Mouse (Mus musculus) intestine, postnatal 0 days (tissue): ENCODE measurements around the gene Bckdha. TPM values are rescaled to one million over a fixed set of nuclear protein-coding genes. Genes with fewer than 3 reads are reported as not detected.

Experiments
- ATAC-seq: fragments of 200-750 bp; cut with Nextera tagmentation; 2 replicates; pipeline ENCODE4 v1.8.0; 2017; ENCODE audit warnings: mild to moderate bottlenecking, moderate TSS enrichment, moderate library complexity
- H3K27ac ChIP-seq: fragments of 300-500 bp; sonication (generic); 2 replicates; pipeline ENCODE4 v1.5.1; 2014; ENCODE audit warnings: mild to moderate bottlenecking, low read depth, low read length, moderate library complexity
- H3K27me3 ChIP-seq: fragments of 300-500 bp; sonication (generic); replicated peaks from 2 replicates; pipeline ENCODE4 v1.6.1; 2014; ENCODE audit warnings: low read length, mixed read lengths; ENCODE audit not compliant: control insufficient read depth, insufficient read depth
- H3K36me3 ChIP-seq: fragments of 300-500 bp; sonication (generic); 2 replicates; pipeline ENCODE4 v1.6.1; 2014; ENCODE audit warnings: mild to moderate bottlenecking, moderate library complexity; ENCODE audit not compliant: control insufficient read depth, insufficient read depth
- H3K4me1 ChIP-seq: fragments of 300-500 bp; sonication (generic); replicated peaks from 2 replicates; pipeline ENCODE4 v1.6.1; 2014; ENCODE audit warnings: antibody characterized with exemption, low read length, mixed read lengths; ENCODE audit not compliant: control insufficient read depth, insufficient read depth
- H3K4me2 ChIP-seq: fragments of 300-500 bp; sonication (generic); replicated peaks from 2 replicates; pipeline ENCODE4 v1.6.1; 2014; ENCODE audit warnings: low read depth, mild to moderate bottlenecking, moderate library complexity
- H3K4me3 ChIP-seq: fragments of 300-500 bp; sonication (generic); 2 replicates; pipeline ENCODE4 v1.5.1; 2014; ENCODE audit warnings: low read depth, low read length
- H3K9ac ChIP-seq: fragments of 300-500 bp; sonication (generic); 2 replicates; pipeline ENCODE4 v1.6.1; 2014; ENCODE audit warnings: mild to moderate bottlenecking, low read depth, low read length
- H3K9me3 ChIP-seq: fragments of 300-500 bp; sonication (generic); 2 replicates; pipeline ENCODE4 v1.6.1; 2016; ENCODE audit warnings: mixed run types; ENCODE audit not compliant: control insufficient read depth
- CTCF ChIP-seq: sonication (generic); IDR thresholded peaks from 2 replicates; pipeline ENCODE4 v1.5.1; 2016; ENCODE audit warnings: low read depth, mild to moderate bottlenecking, control low read depth, antibody characterized with exemption, moderate library complexity
- WGBS: fragments of 180-500 bp; shearing (Covaris S2); extraction: QIAGEN DNeasy Blood & Tissue Kit; methylation state at CpG from one replicate; pipeline ENCODE4 v1.1.7; 2014; 5-methylcytosine and 5-hydroxymethylcytosine counted together
- polyA plus RNA-seq: library from polyadenylated mRNA; unstranded; fragments of >200 nt; fragmentation: Nextera tagmentation; extraction: Ambion mirVana; gene quantifications from 2 replicates; pipeline ENCODE4 v1.2.1, GENCODE M21; 2015

Bckdha gene
- polyA plus RNA-seq, 1 experiment from 2014 or later: 39.8 TPM

GRCm38 (mm10) chr7:25614831-25615705 lies 43.7 kb downstream of the Bckdha start:
- TF ChIP-seq CTCF: no peak
- WGBS: 56% methylated on average over 21 of the region's 21 CpGs
- Histone ChIP-seq H3K4me2 (peak overlapping the region; percentile 64), H3K27me3 (no peaks in the 10 kb centered on the region), H3K9me3 (no peaks in the 10 kb centered on the region), H3K4me3 (peak overlapping the region; percentile 31), H3K9ac (peak overlapping the region; percentile 50), H3K27ac (peak overlapping the region; percentile 95), H3K36me3 (no peaks in the 10 kb centered on the region), H3K4me1 (peaks cover 6% of the 10 kb centered on the region)
- peak; percentile 21 for ATAC-seq

GRCm38 (mm10) chr7:25614086-25614485 lies 44.7 kb downstream of the Bckdha start:
- Histone ChIP-seq H3K4me3 (peak overlapping the region; percentile 31; the same call in 1 of the 2 replicates), H3K27ac (no peak overlapping the region), H3K4me1 (peaks cover 6% of the 10 kb centered on the region), H3K9ac (no peak overlapping the region), H3K27me3 (no peaks in the 10 kb centered on the region), H3K36me3 (no peaks in the 10 kb centered on the region), H3K4me2 (peak overlapping the region; percentile 64), H3K9me3 (no peaks in the 10 kb centered on the region)
- ATAC-seq: no peak
- WGBS: 84% methylated on average over 5 of the region's 5 CpGs
- TF ChIP-seq CTCF: no peak

GRCm38 (mm10) chr7:25611501-25611900 lies 47.3 kb downstream of the Bckdha start:
- WGBS: 40% methylated on average over 7 of the region's 7 CpGs
- Histone ChIP-seq H3K27me3 (no peaks in the 10 kb centered on the region), H3K9ac (no peak overlapping the region)

GRCm38 (mm10) chr7:25610056-25610455 lies 48.7 kb downstream of the Bckdha start:
- WGBS: 44% methylated on average over 6 of the region's 6 CpGs
- ATAC-seq: no peak
- H3K36me3 ChIP-seq: no peaks in the 10 kb centered on the region
- no peaks in the 10 kb centered on the region for H3K4me1 ChIP-seq
- TF ChIP-seq CTCF: no peak
- no peak overlapping the region for H3K4me3 ChIP-seq
- no peak overlapping the region for H3K4me2 ChIP-seq
- no peaks in the 10 kb centered on the region for H3K9me3 ChIP-seq
- no peak overlapping the region for H3K9ac ChIP-seq
- no peak overlapping the region for H3K27ac ChIP-seq
- no peaks in the 10 kb centered on the region for H3K27me3 ChIP-seq

More at GRCm38 (mm10) chr7:25611501-25611900, 47.3 kb downstream of the Bckdha start:
- TF ChIP-seq CTCF: no peak
- Histone ChIP-seq H3K4me3 (no peak overlapping the region), H3K9me3 (no peaks in the 10 kb centered on the region), H3K4me2 (no peak overlapping the region), H3K36me3 (no peaks in the 10 kb centered on the region), H3K4me1 (peaks cover 5% of the 10 kb centered on the region), H3K27ac (no peak overlapping the region)
- ATAC-seq: no peak

- WGBS: 63% methylated on average over 2 of the region's 2 CpGs
- Histone ChIP-seq H3K27ac (peak overlapping the region; percentile 50; the same call in 1 of the 2 replicates), H3K4me2 (peak overlapping the region; percentile 9; the same call in 1 of the 2 replicates), H3K9me3 (no peaks in the 10 kb centered on the region), H3K36me3 (no peaks in the 10 kb centered on the region), H3K4me3 (no peak overlapping the region), H3K27me3 (no peaks in the 10 kb centered on the region), H3K9ac (no peak overlapping the region), H3K4me1 (no peaks in the 10 kb centered on the region)
- TF ChIP-seq CTCF: no peak
- peak; percentile 67 for ATAC-seq
Measured at GRCm38 (mm10) chr7:25607196-25607595, 51.6 kb downstream of the Bckdha start.

GRCm38 (mm10) chr7:25606625-25607063 lies 52.1 kb downstream of the Bckdha start:
- no peak overlapping the region for H3K27ac ChIP-seq
- no peaks in the 10 kb centered on the region for H3K9me3 ChIP-seq
- H3K27me3 ChIP-seq: no peaks in the 10 kb centered on the region
- no peak for ATAC-seq
- WGBS: 80% methylated on average over 4 of the region's 4 CpGs
- no peak overlapping the region for H3K4me3 ChIP-seq
- H3K9ac ChIP-seq: no peak overlapping the region
- TF ChIP-seq CTCF: no peak
- no peaks in the 10 kb centered on the region for H3K4me1 ChIP-seq
- H3K36me3 ChIP-seq: no peaks in the 10 kb centered on the region
- H3K4me2 ChIP-seq: no peak overlapping the region
